Mouse (Mus musculus): ENCODE measurements at regions not wholly inside any gene's neighbourhood (a gene's known extent, or its start where the extent isn't known, plus 50 kb on each side); places are given as distances from the start of the nearest gene placed in this dataset.

DNA sequence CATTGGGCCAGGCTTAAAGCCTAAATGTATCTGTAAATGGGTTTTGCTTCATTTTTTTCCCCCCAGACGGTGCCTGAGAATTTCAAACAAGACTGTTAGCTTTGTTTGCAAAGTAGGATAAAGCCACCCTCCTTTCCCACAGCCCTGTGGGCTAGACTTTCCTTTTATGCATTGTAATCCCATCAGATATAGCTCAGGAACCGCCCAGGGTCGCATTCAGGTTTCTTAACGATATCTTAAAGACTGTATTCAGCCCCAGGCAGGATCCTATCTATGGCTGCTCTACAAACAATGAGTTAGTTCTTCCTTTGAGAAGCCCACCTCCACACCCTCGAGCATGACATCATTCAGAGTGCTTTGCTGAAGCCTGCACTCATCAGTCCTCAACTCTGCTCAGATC lies 509.2 kb downstream of the Plekhb2 start:
- TF ChIP-seq CTCF (IDR thresholded peaks at IDR 0.05; ENCODE audit: insufficient read depth, low read length) (no peak), POLR2A (IDR thresholded peaks at IDR 0.05; ENCODE audit: borderline replicate concordance, extremely low read depth, low read depth, low read length) (no peak)

All from lung, adult 2 months (tissue).